Mouse (Mus musculus) lung, adult 2 months (tissue): Measurements from ENCODE around the gene Nktr. TPM values are rescaled to one million over a fixed set of nuclear protein-coding genes. Genes with fewer than 3 reads are reported as not detected.

ENCODE experiments used
- DNase-seq: peaks from one replicate; pipeline ENCODE4 v3.0.0; 2022
- H3K4me1 ChIP-seq: fragments of 200-500 bp; 2 replicates; pipeline ENCODE4 v1.6.1; 2011; ENCODE audit warnings: low read length; ENCODE audit not compliant: control insufficient read depth, insufficient read depth
- H3K4me3 ChIP-seq: fragments of 200-500 bp; replicated peaks from 2 replicates; pipeline ENCODE3; 2011; ENCODE audit warnings: low read depth, mild to moderate bottlenecking, control low read depth, low read length; ENCODE audit errors: extremely low read depth
- CTCF ChIP-seq: fragments of 200-500 bp; IDR thresholded peaks from 2 replicates; pipeline ENCODE4 v1.5.1; 2011; ENCODE audit warnings: mild to moderate bottlenecking, low read length, control low read depth; ENCODE audit not compliant: insufficient read depth
- POLR2A ChIP-seq: fragments of 200-500 bp; IDR thresholded peaks from 2 replicates; pipeline ENCODE4 v1.6.1; 2011; ENCODE audit warnings: low read depth, mild to moderate bottlenecking, control low read depth, low read length, borderline replicate concordance; ENCODE audit errors: extremely low read depth
- WGBS: fragments of 180-500 bp; shearing (Covaris S2); methylation state at CpG from one replicate; pipeline ENCODE4 v1.1.7; 2018; 5-methylcytosine and 5-hydroxymethylcytosine counted together
- polyA plus RNA-seq: library from polyadenylated mRNA; depleted of rRNA; stranded (reverse); fragments of >200 nt; gene quantifications from 2 replicates; pipeline ENCODE4 v1.2.3, GENCODE M21; 2012

Nktr gene
- polyA plus RNA-seq, 1 experiment = 48.6 TPM

- 2% methylated on average over 69 of the region's 69 CpGs for WGBS
- Histone ChIP-seq H3K4me3 (peak within 1 kb of the TSS; percentile 76), H3K4me1 (peaks cover 8% of the 10 kb centered on the region)
- TF ChIP-seq POLR2A = 0 out of 2 replicates have a peak, but pooled peaks have one; percentile 13
- no peak for TF ChIP-seq CTCF
- peak; percentile 91 for DNase-seq
These were observed 14.0 kb upstream of the Nktr start, which contains the start of gene Sec22c for GRCm38 (mm10) chr9:121704646-121705625. Gene Sec22c (minus strand): TSS chr9:121705490.

DNA sequence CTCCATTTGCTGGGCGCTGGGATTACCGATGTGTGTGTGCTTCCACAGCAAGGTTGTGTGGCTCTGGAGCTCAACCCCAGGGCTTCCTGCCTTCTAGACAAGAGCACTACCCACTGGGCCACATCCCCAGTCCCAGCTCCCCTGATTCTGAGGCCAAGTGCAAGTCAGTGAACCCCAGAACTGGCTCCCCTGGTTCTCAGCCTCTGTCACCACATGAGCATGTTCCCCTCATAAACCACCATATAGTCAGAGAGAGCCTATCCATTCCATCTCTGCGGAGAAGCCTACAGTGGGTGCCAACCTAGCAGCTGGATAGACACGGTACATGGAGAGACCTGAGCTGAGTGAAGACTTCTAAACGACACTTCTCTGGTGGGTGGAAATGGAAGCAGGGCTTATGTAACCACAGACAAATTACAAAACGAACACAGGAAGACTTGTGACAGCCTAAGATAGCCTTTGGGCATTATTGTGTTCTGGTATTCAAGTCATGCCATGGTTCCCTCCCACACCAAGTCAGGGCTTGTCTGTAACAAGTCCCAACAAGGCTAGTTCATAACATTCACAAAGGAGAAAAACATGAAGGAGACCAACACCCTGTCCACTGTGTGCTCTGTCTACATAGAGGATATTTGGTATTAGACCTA, 12.8 kb upstream of the Nktr start:
- WGBS = 72% methylated on average over 6 of the region's 6 CpGs
- Histone ChIP-seq H3K4me1 (peaks cover 10% of the 10 kb centered on the region), H3K4me3 (no peak overlapping the region)
- DNase-seq = no peak
- no peak for TF ChIP-seq POLR2A
- TF ChIP-seq CTCF = no peak

GRCm38 (mm10) chr9:121707801-121708200, 11.2 kb upstream of the Nktr start:
- TF ChIP-seq POLR2A = no peak
- no peak for TF ChIP-seq CTCF
- Histone ChIP-seq H3K4me3 (no peak overlapping the region), H3K4me1 (peaks cover 10% of the 10 kb centered on the region)
- no peak for DNase-seq
- 50% methylated on average over 6 of the region's 6 CpGs for WGBS

DNA sequence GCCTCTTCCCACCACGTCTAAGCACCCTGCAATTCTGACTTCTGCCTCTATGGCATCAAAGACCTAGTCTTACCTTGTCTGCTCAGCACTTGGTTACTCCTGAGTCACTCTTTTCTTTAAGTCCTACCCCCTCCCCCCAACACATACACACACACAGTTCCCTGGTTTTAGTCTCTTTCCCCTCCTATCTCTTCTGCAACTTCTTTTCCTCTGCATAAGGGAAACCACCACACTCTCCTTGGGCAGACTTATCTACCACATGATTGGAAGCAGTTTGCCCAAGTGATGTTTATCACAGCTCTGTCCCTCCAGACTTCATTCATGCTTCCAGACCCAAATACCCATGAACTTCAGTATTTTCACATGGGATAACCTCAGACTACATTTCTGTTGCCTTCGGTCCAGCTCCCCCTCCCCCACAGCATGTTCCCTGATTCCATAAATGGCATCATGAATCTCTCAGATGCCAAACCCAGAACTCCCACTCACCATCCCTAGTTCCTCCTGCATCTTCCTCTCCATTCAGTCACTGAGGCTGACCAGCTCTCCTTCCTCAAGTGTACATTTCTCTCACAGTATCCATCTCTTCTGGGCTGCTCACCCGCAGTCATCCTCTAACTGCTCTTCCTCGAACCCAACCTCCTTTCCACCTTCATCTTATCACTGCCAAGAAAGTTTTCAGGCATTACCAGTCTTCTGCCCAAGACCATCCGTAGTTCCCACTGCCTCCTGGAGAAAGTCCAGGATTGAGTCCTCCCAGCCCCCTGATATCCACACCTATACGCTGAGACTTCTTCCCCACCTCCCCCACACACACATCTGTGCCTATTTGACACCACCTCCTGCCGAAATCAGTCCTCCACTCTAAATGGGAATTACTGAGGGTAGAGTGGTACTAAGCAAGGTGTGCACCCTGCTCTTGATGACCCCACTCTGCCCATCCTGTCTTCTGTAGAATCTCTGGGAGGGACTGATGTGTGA, 10.2 kb upstream of the Nktr start:
- TF ChIP-seq CTCF (no peak), POLR2A (no peak)
- no peak for DNase-seq
- Histone ChIP-seq H3K4me1 (peaks cover 10% of the 10 kb centered on the region), H3K4me3 (no peak overlapping the region)
- WGBS = 64% methylated on average over 7 of the region's 7 CpGs

GRCm38 (mm10) chr9:121709898-121710583, 8.9 kb upstream of the Nktr start, which contains the start of gene Ss18l2:
Gene Ss18l2 (plus strand): TSS chr9:121710329.
- H3K4me1 ChIP-seq = peaks cover 5% of the 10 kb centered on the region; the same call in 1 of the 2 replicates
- WGBS = 5% methylated on average over 37 of the region's 37 CpGs
- H3K4me3 ChIP-seq = peak within 1 kb of the TSS; percentile 75
- TF ChIP-seq CTCF (no peak), POLR2A (peak; percentile 22; the same call in 1 of the 2 replicates)
- DNase-seq = peak; percentile 98

DNA sequence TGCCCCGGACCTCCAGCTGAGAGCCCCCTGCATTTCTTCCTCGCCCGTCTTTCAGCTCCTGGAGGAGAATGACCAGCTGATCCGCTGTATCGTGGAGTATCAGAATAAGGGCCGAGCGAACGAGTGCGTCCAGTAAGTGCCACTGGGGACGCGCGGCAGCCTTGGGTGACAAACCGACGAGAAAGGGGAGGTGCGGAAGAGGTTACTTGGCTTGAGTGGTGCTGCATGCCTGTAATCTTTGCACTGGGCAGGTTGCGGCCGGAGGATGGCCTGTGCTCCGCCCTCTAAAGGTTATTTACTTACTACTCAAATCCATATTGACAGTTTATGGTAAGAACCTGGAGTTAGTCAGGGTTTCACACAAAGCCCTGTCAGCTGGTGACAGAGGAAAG, 8.4 kb upstream of the Nktr start:
- Histone ChIP-seq H3K4me3 (peak overlapping the region; percentile 75), H3K4me1 (peaks cover 2% of the 10 kb centered on the region; the same call in 1 of the 2 replicates)
- TF ChIP-seq CTCF (no peak), POLR2A (no peak)
- no peak for DNase-seq
- WGBS = under 1% methylated on average over 18 of the region's 18 CpGs

DNA sequence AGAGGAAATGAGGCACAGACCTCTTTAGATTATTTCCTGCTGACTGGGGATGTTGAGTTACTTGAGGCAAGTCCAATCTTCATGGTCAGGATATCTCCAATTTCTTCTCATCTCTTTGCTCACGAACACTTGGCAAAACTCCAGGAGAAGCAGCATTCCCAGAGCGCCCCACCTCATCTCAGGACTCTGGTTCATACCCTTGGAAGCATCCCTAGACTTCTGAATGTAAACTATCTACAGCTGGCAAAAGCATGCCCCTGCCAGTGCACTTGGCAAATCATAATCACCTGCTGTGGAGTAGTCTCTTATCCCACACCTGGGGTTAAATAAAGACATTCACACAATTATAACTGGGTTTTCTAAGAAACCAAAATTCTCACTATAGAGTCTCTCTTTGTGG, 1.9 kb upstream of the Nktr start:
- 68% methylated on average over 2 of the region's 2 CpGs for WGBS
- TF ChIP-seq CTCF = no peak
- no peak for TF ChIP-seq POLR2A
- no peak overlapping the region for H3K4me3 ChIP-seq
- H3K4me1 ChIP-seq = peaks cover 9% of the 10 kb centered on the region
- no peak for DNase-seq

DNA sequence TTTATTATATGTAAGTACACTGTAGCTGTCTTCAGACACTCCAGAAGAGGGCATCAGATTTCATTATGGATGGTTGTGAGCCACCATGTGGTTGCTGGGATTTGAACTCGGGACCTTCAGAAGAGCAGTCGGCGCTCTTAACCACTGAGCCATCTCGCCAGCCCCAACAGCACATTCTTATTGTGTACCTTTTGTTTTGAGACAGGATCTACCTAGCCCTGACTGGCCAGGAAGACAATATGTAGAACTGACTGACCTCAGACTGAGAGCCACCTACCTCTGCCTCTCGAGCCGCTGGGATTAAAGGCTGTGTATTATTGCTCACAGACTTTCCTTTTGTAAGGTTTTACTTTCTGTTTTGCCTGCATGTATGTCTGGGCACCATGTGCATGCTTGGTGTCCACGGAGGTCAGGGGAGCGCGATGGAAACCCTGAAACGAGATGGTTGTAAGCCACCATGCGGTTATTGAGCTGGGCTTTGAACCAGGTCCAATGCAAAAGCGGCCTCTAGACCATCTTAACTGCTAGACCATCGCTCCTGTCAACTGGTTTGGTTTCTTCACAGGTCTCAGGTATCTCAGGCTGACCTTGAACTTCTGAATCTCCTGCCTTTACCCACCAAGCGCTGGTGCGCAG, 781 bp upstream of the Nktr start:
- peaks cover 9% of the 10 kb centered on the region for H3K4me1 ChIP-seq
- 56% methylated on average over 15 of the region's 15 CpGs for WGBS
- TF ChIP-seq CTCF (no peak), POLR2A (no peak)

More for the DNA sequence above, 781 bp upstream of the Nktr start:
- DNase-seq = peak; percentile 29
- peak overlapping the region; percentile 82 for H3K4me3 ChIP-seq
